Mouse (Mus musculus): ENCODE results near the gene 4931409K22Rik. TPM values are rescaled to one million over a fixed set of nuclear protein-coding genes. Genes with fewer than 3 reads are reported as not detected.

The 4931409K22Rik gene
- total RNA-seq, 2 experiments from 2014 or later = not detected

GRCm38 (mm10) chr5:24510635-24511034 lies 46.0 kb downstream of the 4931409K22Rik start:
- intact Hi-C loops (cut with DNase I) = loop anchor here (5.0 kb wide), 1 partner anchor 142 kb away; no protein-coding TSS in a partner anchor
- DNase-seq = peak in 1 of 2 experiments; percentile 53

- intact Hi-C loops (cut with DNase I) = no loop called here
- DNase-seq = no peak
These were observed 48.2 kb downstream of the 4931409K22Rik start for GRCm38 (mm10) chr5:24508406-24508805.

- DNase-seq = no peak
- intact Hi-C loops (cut with DNase I) = no loop called here
These were observed 51.1 kb downstream of the 4931409K22Rik start for GRCm38 (mm10) chr5:24505513-24505912.

- no peak for DNase-seq
- intact Hi-C loops (cut with DNase I) = no loop called here
These were observed 53.8 kb downstream of the 4931409K22Rik start for GRCm38 (mm10) chr5:24502786-24503185.

- DNase-seq = no peak
- intact Hi-C loops (cut with DNase I) = no loop called here
These were observed 55.8 kb downstream of the 4931409K22Rik start for GRCm38 (mm10) chr5:24500851-24501250.

- intact Hi-C loops (cut with DNase I) = no loop called here
- DNase-seq = no peak
These were observed 57.5 kb downstream of the 4931409K22Rik start for GRCm38 (mm10) chr5:24499113-24499512.

- intact Hi-C loops (cut with DNase I) = no loop called here
- no peak for DNase-seq
These were observed 59.1 kb downstream of the 4931409K22Rik start for GRCm38 (mm10) chr5:24497526-24497925.

GRCm38 (mm10) chr5:24496756-24497155 lies 59.9 kb downstream of the 4931409K22Rik start:
- no peak for DNase-seq
- intact Hi-C loops (cut with DNase I) = no loop called here

- intact Hi-C loops (cut with DNase I) = no loop called here
These were observed 61.6 kb downstream of the 4931409K22Rik start for GRCm38 (mm10) chr5:24495019-24495418.

More at GRCm38 (mm10) chr5:24495019-24495418, 61.6 kb downstream of the 4931409K22Rik start:
- no peak for DNase-seq

Small RNA genes within 50 kb of the gene (microRNA-seq; reads per million reads assigned to microRNA genes)
- 225 to 297 reads per million in 2 experiments for gene Mir671

Other genes starting within 250 kb of the 4931409K22Rik start
- 1 to 10 TPM; 2.2 to 2.6 TPM for gene Kcnh2, start 205.2 kb downstream of the 4931409K22Rik start, total RNA-seq (2021)
- 1 to 10 TPM; 4.9 to 5.4 TPM for gene Nos3, start 192.0 kb downstream of the 4931409K22Rik start, total RNA-seq (2021)
- gene Atg9b, start 164.7 kb downstream of the 4931409K22Rik start, total RNA-seq (2021) = not detected
- 10 to 100 TPM; 37.6 to 38.0 TPM for gene Abcb8, start 163.1 kb downstream of the 4931409K22Rik start, total RNA-seq (2021)
- under 1 TPM in 1 of 2 experiments, not detected in 1; 0.25 TPM for gene Asic3, start 143.4 kb downstream of the 4931409K22Rik start, total RNA-seq (2021)
- 10 to 100 TPM; 11.3 to 12.0 TPM for gene Cdk5, start 133.3 kb downstream of the 4931409K22Rik start, total RNA-seq (2021)
- gene Slc4a2, start 133.0 kb downstream of the 4931409K22Rik start, total RNA-seq (2021) = 10 to 100 TPM; 14.7 to 15.5 TPM
- gene Fastk, start 111.5 kb downstream of the 4931409K22Rik start, total RNA-seq (2021) = 100 to 1,000 TPM; 179 to 183 TPM
- gene Tmub1, start 109.0 kb downstream of the 4931409K22Rik start, total RNA-seq (2021) = 10 to 100 TPM; 14.9 to 15.8 TPM
- gene Agap3, start 104.6 kb downstream of the 4931409K22Rik start, total RNA-seq (2021) = 10 to 100 TPM; 59.6 to 63.2 TPM
- not detected for gene Gbx1, start 29.6 kb downstream of the 4931409K22Rik start, total RNA-seq (2021)
- 10 to 100 TPM; 72.9 to 76.9 TPM for gene Asb10, start 15.8 kb downstream of the 4931409K22Rik start, total RNA-seq (2021)
- gene Abcf2, start 20.7 kb upstream of the 4931409K22Rik start, total RNA-seq (2021) = 100 to 1,000 TPM in 1 of 2 experiments, 10 to 100 TPM in 1; 94.7 to 104 TPM
- gene Chpf2, start 29.9 kb upstream of the 4931409K22Rik start, total RNA-seq (2021) = 10 to 100 TPM in 1 of 2 experiments, 1 to 10 TPM in 1; 7.2 to 10.8 TPM
- 100 to 1,000 TPM; 167 to 178 TPM for gene Smarcd3, start 67.6 kb upstream of the 4931409K22Rik start, total RNA-seq (2021)
- gene Nub1, start 128.7 kb upstream of the 4931409K22Rik start, total RNA-seq (2021) = 10 to 100 TPM; 23.1 to 29.0 TPM
- not detected for gene Wdr86, start 173.9 kb upstream of the 4931409K22Rik start, total RNA-seq (2021)
- 1 to 10 TPM in 1 of 2 experiments, not detected in 1; 3.2 TPM for gene Crygn, start 201.2 kb upstream of the 4931409K22Rik start, total RNA-seq (2021)